Mouse (Mus musculus) megakaryocyte, embryonic 14.5 days (primary cell): ENCODE data around the gene Sh3gl2.

Source experiments
- FLI1 ChIP-seq: IDR thresholded peaks from 2 replicates; pipeline ENCODE4 v1.6.1; 2012; ENCODE audit warnings: low read length, inconsistent platforms, mixed read lengths
- GATA1 ChIP-seq: IDR thresholded peaks from 3 replicates; pipeline ENCODE4 v1.6.1; 2012; ENCODE audit warnings: mixed read lengths, low read length, inconsistent platforms, borderline replicate concordance

GRCm38 (mm10) chr4:85163313-85163615 is 41.7 kb upstream of the Sh3gl2 start:
- TF ChIP-seq GATA1, result no peak
- no peak for TF ChIP-seq FLI1
